ENCODE assay signal across 30 mouse cellular contexts in the genomic region with DNA sequence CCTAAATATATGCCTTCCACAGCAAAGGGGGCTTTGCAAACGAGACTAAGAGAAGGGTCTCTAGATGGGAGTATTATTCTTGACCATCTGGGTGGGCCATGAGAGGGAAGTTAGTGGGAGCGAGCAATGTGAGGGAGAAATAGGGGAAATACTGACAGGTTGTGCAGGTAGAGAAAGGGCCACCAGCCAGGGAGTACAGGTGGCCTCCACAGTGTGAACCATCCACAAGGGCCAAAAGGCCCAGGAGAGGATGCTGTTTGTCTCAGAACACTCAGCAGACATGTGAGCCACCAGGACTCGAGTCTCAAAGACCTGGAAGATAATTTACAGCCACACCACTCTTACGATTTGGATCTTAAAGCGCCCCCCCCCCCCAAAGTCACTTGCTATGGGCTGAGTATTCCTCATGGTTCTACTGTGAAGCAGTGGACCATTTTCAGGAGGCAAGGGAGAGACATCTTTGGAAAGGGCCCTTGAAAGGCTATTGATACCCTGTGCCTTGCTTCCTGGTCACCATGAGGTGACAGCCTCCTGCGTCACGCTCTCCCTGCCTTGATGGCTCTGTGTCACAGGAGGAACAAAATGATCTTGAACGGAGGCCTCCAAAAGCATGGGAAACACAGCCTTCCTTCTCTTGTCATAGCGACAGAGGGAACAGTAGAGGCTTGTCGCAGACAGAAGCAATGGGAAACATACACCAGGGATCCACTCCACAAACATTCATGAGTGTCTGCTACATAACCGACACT. TPM values are rescaled to one million over a fixed set of nuclear protein-coding genes. Genes with fewer than 3 reads are reported as not detected.
DNase-seq lines count a peak whose midpoint lies in the region; ATAC-seq and TF ChIP-seq lines count a peak whose summit lies in the region.
"Had no signal": no experiment of that assay in that cellular context is flagged by ENCODE, and none has a peak within 500 bp of the region (broad histone marks: within the 10 kb centered on the region; RNA-seq: fewer than 3 reads in every experiment).

No protein-coding gene starts in this region.

- 0 out of 2 replicates have a peak overlapping the region, but pooled peaks have one; percentile 9 for H3K27ac ChIP-seq in lung, postnatal 0 days (ENCODE audit: low read length)
- H3K27ac ChIP-seq: embryonic facial prominence, embryonic 15.5 days; heart, adult 2 months; heart, embryonic 15.5 days had no signal

- WGBS in lung, postnatal 0 days = 81% methylated on average over 11 of the region's 11 CpGs

- H3K36me3 ChIP-seq in lung, postnatal 0 days (ENCODE audit: insufficient read depth, low read length) = no peaks in the 10 kb centered on the region
- H3K36me3 ChIP-seq: G1E had no signal

- no peak for DNase-seq in cerebellum, postnatal 4 days (ENCODE audit: low spot score in 2 of 2)
- no peak for DNase-seq in lung, postnatal 0 days (ENCODE audit: low spot score)
- no peak for DNase-seq in lung, postnatal 4 days
- DNase-seq in cerebellum, adult 9-10 months = peak; percentile 89
- peak; percentile 77 for DNase-seq in cerebellum, postnatal 36 days
- DNase-seq in kidney, adult 11 months = no peak
- no peak for DNase-seq in spleen, adult 18-20 months
- DNase-seq: adrenal gland, adult 8-10 months; adrenal gland, postnatal 36 days; B cell, adult 2 months; embryo, embryonic 11 days; gastrocnemius, postnatal 14 days; heart, postnatal 14 days; kidney, adult 2 months had no signal

- no peak overlapping the region for H3K9ac ChIP-seq in lung, postnatal 0 days (replicated peaks; ENCODE audit: low read depth)
- H3K9ac ChIP-seq: embryonic facial prominence, embryonic 15.5 days; heart, embryonic 15.5 days had no signal

- H3K4me3 ChIP-seq in lung, postnatal 0 days (ENCODE audit: low read depth, low read length) = no peak overlapping the region
- H3K4me3 ChIP-seq: embryonic facial prominence, embryonic 15.5 days; erythroblast, embryonic 14.5 days; heart, adult 2 months; heart, embryonic 15.5 days had no signal

- TF ChIP-seq EP300 in lung, postnatal 0 days (IDR thresholded peaks at IDR 0.05) = no peak

- H3K4me2 ChIP-seq in lung, postnatal 0 days (replicated peaks; ENCODE audit: low read depth, low read length) = no peak overlapping the region
- H3K4me2 ChIP-seq: embryonic facial prominence, embryonic 15.5 days; heart, embryonic 11.5 days; heart, embryonic 15.5 days had no signal

- TF ChIP-seq CTCF in lung, postnatal 0 days (IDR thresholded peaks at IDR 0.05) = no peak

- peaks cover 32% of the 10 kb centered on the region for H3K4me1 ChIP-seq in lung, postnatal 0 days (ENCODE audit: insufficient read depth, low read depth, low read length)

- peak; percentile 73 for ATAC-seq in cerebellum, adult (ENCODE audit: insufficient number of reproducible peaks, low FRiP score, low TSS enrichment)
- no peak for ATAC-seq in lung, postnatal 0 days
- ATAC-seq: CD4-positive, CD25-positive, alpha-beta regulatory T cell, adult 4 months; forebrain, embryonic 16.5 days; hindbrain, embryonic 16.5 days had no signal

- no peaks in the 10 kb centered on the region for H3K9me3 ChIP-seq in lung, postnatal 0 days (ENCODE audit: low read length)
- H3K9me3 ChIP-seq: embryonic facial prominence, embryonic 15.5 days; G1E; heart, embryonic 15.5 days had no signal

- H3K27me3 ChIP-seq in lung, postnatal 0 days (replicated peaks; ENCODE audit: insufficient read depth, low read length) = no peaks in the 10 kb centered on the region
- H3K27me3 ChIP-seq: embryonic facial prominence, embryonic 15.5 days; heart, embryonic 15.5 days had no signal

RNA-seq across cellular contexts. Expression of a gene that starts 18.3 kb away (rescaled TPM):
- 2.5 and 3.1 TPM in 2 replicates for polyA plus RNA-seq in lung, postnatal 0 days (2015; fragmentation: Nextera tagmentation; extraction: Ambion mirVana)

RNA-seq across cellular contexts. Expression of a gene that starts 26.1 kb away (rescaled TPM):
- polyA plus RNA-seq in lung, postnatal 0 days (2015; fragmentation: Nextera tagmentation; extraction: Ambion mirVana) = not detected in 2 replicates
- polyA plus RNA-seq: brain, embryonic 14.5 days; CD4-positive, CD25-positive, alpha-beta regulatory T cell, adult 4 months; embryonic facial prominence, embryonic 11.5 days; embryonic facial prominence, embryonic 15.5 days; erythroblast, embryonic 14.5 days; forebrain, embryonic 11.5 days; forebrain, embryonic 16.5 days; G1E; gonadal fat pad, adult 2 months; heart, adult 2 months; heart, embryonic 15.5 days; hindbrain, embryonic 11.5 days; hindbrain, embryonic 16.5 days; intestine, embryonic 14.5 days had no signal

RNA-seq across cellular contexts. Expression of a gene that starts 53.8 kb away (rescaled TPM):
- 7.2 and 9.5 TPM in 2 replicates for polyA plus RNA-seq in lung, postnatal 0 days (2015; fragmentation: Nextera tagmentation; extraction: Ambion mirVana)

Comparison
In these comparisons a context has a peak if more than half of its experiments do, and no peak if none do; other contexts are left out.
1. DNase-seq: peak in cerebellum, adult 9-10 months (single experiment) and cerebellum, postnatal 36 days (2 of 2); none in cerebellum, postnatal 4 days (0 of 2), lung, postnatal 0 days (single experiment), lung, postnatal 4 days (0 of 2), kidney, adult 11 months (single experiment) and spleen, adult 18-20 months (0 of 2).